In the genomic region with DNA sequence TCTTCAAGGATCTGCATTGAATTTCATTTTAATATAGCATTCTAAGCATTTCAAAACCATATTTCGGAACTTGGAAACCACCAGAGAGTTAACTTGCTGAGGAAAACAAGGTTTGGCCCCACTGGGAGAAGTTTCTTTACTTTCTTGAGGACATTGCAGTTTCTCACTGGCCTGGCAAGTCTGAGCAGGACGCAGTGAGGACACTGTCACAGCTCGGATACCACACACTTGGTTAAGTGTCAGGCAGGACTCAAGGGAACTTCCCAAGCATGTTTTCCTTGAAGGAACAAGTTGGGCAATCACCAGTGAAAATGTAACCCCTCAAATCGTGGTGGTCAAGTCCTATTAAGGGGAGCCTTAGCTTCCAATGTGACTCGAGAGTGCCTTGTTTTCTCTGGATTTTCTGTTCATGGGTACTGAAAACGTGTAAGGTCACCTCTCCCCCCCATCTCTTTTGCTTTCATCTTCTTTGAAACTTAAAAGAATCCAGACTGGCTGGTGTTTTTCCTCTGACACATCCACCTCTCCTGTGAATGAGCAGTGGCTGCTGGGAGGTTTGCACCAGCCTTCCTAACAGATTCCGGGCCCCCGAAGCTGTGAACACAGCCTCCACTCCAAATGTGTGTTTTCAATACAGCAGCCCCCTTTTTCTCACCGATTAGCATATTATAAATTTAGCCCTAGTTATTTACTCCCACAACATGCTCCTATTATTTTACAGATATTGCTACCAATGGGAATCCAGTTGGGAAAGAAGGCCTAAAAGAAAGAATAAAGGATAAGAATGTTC, we compare ENCODE assay signal across 7 mouse cellular contexts. TPM values are rescaled to one million over a fixed set of nuclear protein-coding genes. Genes with fewer than 3 reads are reported as not detected.
A peak's percentile ranks its signal among the peaks of the same experiment; 100 is the strongest.
DNase-seq lines count a peak whose midpoint lies in the region; ATAC-seq and TF ChIP-seq lines count a peak whose summit lies in the region.

No protein-coding gene starts in this region.

- H3K27me3 ChIP-seq in forebrain, embryonic 14.5 days (replicated peaks; ENCODE audit: control insufficient read depth, insufficient read depth, low read length), result 0 out of 2 replicates have a peak, but pooled peaks cover 4% of the 10 kb centered on the region

- no peaks in the 10 kb centered on the region for H3K9me3 ChIP-seq in forebrain, embryonic 14.5 days (replicated peaks; ENCODE audit: control insufficient read depth, low read length)

- H3K9ac ChIP-seq in forebrain, embryonic 14.5 days (ENCODE audit: low read length), result peak overlapping the region; percentile 97

- peak; percentile 45 to 79 for DNase-seq in left cerebral cortex, postnatal 25 days (ENCODE audit: low spot score in 2 of 2)
- DNase-seq in left cerebral cortex, postnatal 4 days, result no peak
- no peak for DNase-seq in forebrain, embryonic 14.5 days (ENCODE audit: low spot score)
- peak; percentile 42 to 69 for DNase-seq in layer of hippocampus, postnatal 36 days
- no peak for DNase-seq in right cerebral cortex, postnatal 25 days

- peaks cover 28% of the 10 kb centered on the region for H3K36me3 ChIP-seq in forebrain, embryonic 14.5 days (ENCODE audit: control insufficient read depth, insufficient read depth, low read length)

- H3K4me3 ChIP-seq in forebrain, embryonic 14.5 days (ENCODE audit: low read depth, low read length), result peak overlapping the region; percentile 86
- H3K4me3 ChIP-seq in olfactory bulb, adult 2 months (ENCODE audit: insufficient read depth, low read depth, low read length), result no peak overlapping the region

- intact Hi-C loops in left cerebral cortex, postnatal 25 days (cut with DNase I), result loop anchor here (5.0 kb wide), 1 partner anchor 53 kb away; no protein-coding TSS in a partner anchor
- intact Hi-C loops in left cerebral cortex, postnatal 4 days (cut with DNase I), result loop anchor here (10.0 kb wide), 1 partner anchor 50 kb away; no protein-coding TSS in a partner anchor

- whole genome bisulfite sequencing in forebrain, embryonic 14.5 days, result 64% methylated on average over 9 of the region's 9 CpGs
- 55% methylated on average over 9 of the region's 9 CpGs for WGBS in olfactory bulb, adult 2 months

- peaks cover 9% of the 10 kb centered on the region for H3K4me1 ChIP-seq in forebrain, embryonic 14.5 days (ENCODE audit: control insufficient read depth, insufficient read depth, low read length)
- H3K4me1 ChIP-seq in olfactory bulb, adult 2 months (ENCODE audit: control insufficient read depth, insufficient read depth, low read length), result peaks cover 25% of the 10 kb centered on the region

- no peak for TF ChIP-seq POLR2A in olfactory bulb, adult 2 months (IDR thresholded peaks at IDR 0.05; ENCODE audit: insufficient read depth, low read depth, low read length)

- H3K27ac ChIP-seq in forebrain, embryonic 14.5 days (ENCODE audit: low read depth, low read length), result no peak overlapping the region
- 0 out of 2 replicates have a peak overlapping the region, but pooled peaks have one; percentile 15 for H3K27ac ChIP-seq in olfactory bulb, adult 2 months (ENCODE audit: insufficient read depth, low read depth, low read length)

- peak overlapping the region; percentile 76 for H3K4me2 ChIP-seq in forebrain, embryonic 14.5 days (ENCODE audit: low read length)

- ATAC-seq in forebrain, embryonic 14.5 days, result no peak
- no peak for ATAC-seq in erythroid progenitor cell, adult 5-6 weeks (replicated peaks; ENCODE audit: low FRiP score, poor library complexity, severe bottlenecking)

- TF ChIP-seq CTCF in olfactory bulb, adult 2 months (IDR thresholded peaks at IDR 0.05; ENCODE audit: insufficient read depth, low read depth, low read length), result no peak

RNA-seq across cellular contexts. Expression of a gene that starts 1.8 kb away (rescaled TPM):
- 10 to 100 TPM; 28.6 to 29.0 TPM for total RNA-seq in left cerebral cortex, postnatal 25 days (2021)
- total RNA-seq in left cerebral cortex, postnatal 4 days (2021), result 10 to 100 TPM; 39.3 to 46.6 TPM
- 17.0 and 17.7 TPM in 2 replicates for polyA plus RNA-seq in forebrain, embryonic 14.5 days (2014; fragmentation: Nextera tagmentation; extraction: Ambion mirVana)
- total RNA-seq in layer of hippocampus, postnatal 36 days (2021), result 10 to 100 TPM; 24.1 to 26.3 TPM
- polyA plus RNA-seq in olfactory bulb, adult 2 months (2012; ENCODE audit: insufficient read depth, insufficient read length, low replicate concordance, missing spikeins), result not detected in 2 replicates
- not detected in 2 replicates for total RNA-seq in erythroid progenitor cell, adult 5-6 weeks (2015; ENCODE audit: low replicate concordance)
- 0.64 TPM in 1 of 2 replicates, not detected in the other for total RNA-seq in erythroid progenitor cell, adult 5-6 weeks (2017; ENCODE audit: low replicate concordance)

RNA-seq across cellular contexts. Expression of a gene that starts 2.4 kb away (rescaled TPM):
- total RNA-seq in left cerebral cortex, postnatal 25 days (2021), result 10 to 100 TPM; 23.2 to 26.9 TPM
- 10 to 100 TPM; 42.4 to 42.8 TPM for total RNA-seq in left cerebral cortex, postnatal 4 days (2021)
- 4.9 and 6.3 TPM in 2 replicates for polyA plus RNA-seq in forebrain, embryonic 14.5 days (2014; fragmentation: Nextera tagmentation; extraction: Ambion mirVana)
- total RNA-seq in layer of hippocampus, postnatal 36 days (2021), result 10 to 100 TPM; 16.4 to 16.6 TPM
- not detected in 2 replicates for polyA plus RNA-seq in olfactory bulb, adult 2 months (2012; ENCODE audit: insufficient read depth, insufficient read length, low replicate concordance, missing spikeins)
- total RNA-seq in erythroid progenitor cell, adult 5-6 weeks (2015; ENCODE audit: low replicate concordance), result not detected in 2 replicates
- total RNA-seq in erythroid progenitor cell, adult 5-6 weeks (2017; ENCODE audit: low replicate concordance), result not detected in 2 replicates

RNA-seq across cellular contexts. Expression of a gene that starts 16.9 kb away (rescaled TPM):
- total RNA-seq in left cerebral cortex, postnatal 25 days (2021), result 10 to 100 TPM; 35.3 to 36.7 TPM
- total RNA-seq in left cerebral cortex, postnatal 4 days (2021), result 10 to 100 TPM; 28.0 to 33.7 TPM
- polyA plus RNA-seq in forebrain, embryonic 14.5 days (2014; fragmentation: Nextera tagmentation; extraction: Ambion mirVana), result 8.7 and 10.7 TPM in 2 replicates
- total RNA-seq in layer of hippocampus, postnatal 36 days (2021), result 10 to 100 TPM; 26.7 to 27.7 TPM
- not detected in 2 replicates for polyA plus RNA-seq in olfactory bulb, adult 2 months (2012; ENCODE audit: insufficient read depth, insufficient read length, low replicate concordance, missing spikeins)
- total RNA-seq in erythroid progenitor cell, adult 5-6 weeks (2015; ENCODE audit: low replicate concordance), result 2.5 and 6.5 TPM in 2 replicates
- total RNA-seq in erythroid progenitor cell, adult 5-6 weeks (2017; ENCODE audit: low replicate concordance), result 9.5 and 15.4 TPM in 2 replicates

RNA-seq across cellular contexts. Expression of a gene that starts 25.1 kb away (rescaled TPM):
- total RNA-seq in left cerebral cortex, postnatal 25 days (2021), result 100 to 1,000 TPM in 1 of 2 experiments, 10 to 100 TPM in 1; 92.9 to 111 TPM
- 10 to 100 TPM; 41.8 to 43.5 TPM for total RNA-seq in left cerebral cortex, postnatal 4 days (2021)
- polyA plus RNA-seq in forebrain, embryonic 14.5 days (2014; fragmentation: Nextera tagmentation; extraction: Ambion mirVana), result 41.3 and 50.4 TPM in 2 replicates
- 10 to 100 TPM; 68.8 to 71.4 TPM for total RNA-seq in layer of hippocampus, postnatal 36 days (2021)
- polyA plus RNA-seq in olfactory bulb, adult 2 months (2012; ENCODE audit: insufficient read depth, insufficient read length, low replicate concordance, missing spikeins), result not detected in 2 replicates
- not detected in 2 replicates for total RNA-seq in erythroid progenitor cell, adult 5-6 weeks (2015; ENCODE audit: low replicate concordance)
- not detected in 2 replicates for total RNA-seq in erythroid progenitor cell, adult 5-6 weeks (2017; ENCODE audit: low replicate concordance)

RNA-seq across cellular contexts. Expression of a gene that starts 25.3 kb away (rescaled TPM):
- 10 to 100 TPM; 82.1 to 82.4 TPM for total RNA-seq in left cerebral cortex, postnatal 25 days (2021)
- total RNA-seq in left cerebral cortex, postnatal 4 days (2021), result 10 to 100 TPM; 61.3 to 67.7 TPM
- 21.6 and 24.2 TPM in 2 replicates for polyA plus RNA-seq in forebrain, embryonic 14.5 days (2014; fragmentation: Nextera tagmentation; extraction: Ambion mirVana)
- total RNA-seq in layer of hippocampus, postnatal 36 days (2021), result 10 to 100 TPM; 76.8 to 82.8 TPM
- not detected in 2 replicates for polyA plus RNA-seq in olfactory bulb, adult 2 months (2012; ENCODE audit: insufficient read depth, insufficient read length, low replicate concordance, missing spikeins)
- not detected in 2 replicates for total RNA-seq in erythroid progenitor cell, adult 5-6 weeks (2015; ENCODE audit: low replicate concordance)
- total RNA-seq in erythroid progenitor cell, adult 5-6 weeks (2017; ENCODE audit: low replicate concordance), result 0.77 TPM in 1 of 2 replicates, not detected in the other

Comparison
In these comparisons a context has a peak if more than half of its experiments do, and no peak if none do; other contexts are left out.
1. DNase-seq: peak in left cerebral cortex, postnatal 25 days (2 of 2) and layer of hippocampus, postnatal 36 days (2 of 2); none in left cerebral cortex, postnatal 4 days (single experiment), forebrain, embryonic 14.5 days (single experiment) and right cerebral cortex, postnatal 25 days (single experiment).
2. RNA of a gene that starts 1.8 kb away (total RNA-seq): 39.3 to 46.6 TPM in left cerebral cortex, postnatal 4 days, 28.6 to 29.0 TPM in left cerebral cortex, postnatal 25 days and 24.1 to 26.3 TPM in layer of hippocampus, postnatal 36 days; 0.64 TPM in erythroid progenitor cell, adult 5-6 weeks; every median in the first group is over 10 times any median in the second.
3. RNA of a gene that starts 2.4 kb away (total RNA-seq): 42.4 to 42.8 TPM in left cerebral cortex, postnatal 4 days, 23.2 to 26.9 TPM in left cerebral cortex, postnatal 25 days and 16.4 to 16.6 TPM in layer of hippocampus, postnatal 36 days; not detected in erythroid progenitor cell, adult 5-6 weeks; every median in the first group is over 10 times any median in the second.